Mouse (Mus musculus) kidney, adult 18-20 months (tissue): ENCODE measurements around the gene Znrf1.
A peak's percentile ranks its signal among the peaks of the same experiment; 100 is the strongest.
"Not testable (repeated sequence)": the region's sequence is repeated elsewhere in the genome, so short reads cannot be mapped to it uniquely, and the experiment has no call there.

Experiments used
- DNase-seq: peaks from one replicate; pipeline ENCODE4 v3.0.0; 2021

The Znrf1 gene

DNA sequence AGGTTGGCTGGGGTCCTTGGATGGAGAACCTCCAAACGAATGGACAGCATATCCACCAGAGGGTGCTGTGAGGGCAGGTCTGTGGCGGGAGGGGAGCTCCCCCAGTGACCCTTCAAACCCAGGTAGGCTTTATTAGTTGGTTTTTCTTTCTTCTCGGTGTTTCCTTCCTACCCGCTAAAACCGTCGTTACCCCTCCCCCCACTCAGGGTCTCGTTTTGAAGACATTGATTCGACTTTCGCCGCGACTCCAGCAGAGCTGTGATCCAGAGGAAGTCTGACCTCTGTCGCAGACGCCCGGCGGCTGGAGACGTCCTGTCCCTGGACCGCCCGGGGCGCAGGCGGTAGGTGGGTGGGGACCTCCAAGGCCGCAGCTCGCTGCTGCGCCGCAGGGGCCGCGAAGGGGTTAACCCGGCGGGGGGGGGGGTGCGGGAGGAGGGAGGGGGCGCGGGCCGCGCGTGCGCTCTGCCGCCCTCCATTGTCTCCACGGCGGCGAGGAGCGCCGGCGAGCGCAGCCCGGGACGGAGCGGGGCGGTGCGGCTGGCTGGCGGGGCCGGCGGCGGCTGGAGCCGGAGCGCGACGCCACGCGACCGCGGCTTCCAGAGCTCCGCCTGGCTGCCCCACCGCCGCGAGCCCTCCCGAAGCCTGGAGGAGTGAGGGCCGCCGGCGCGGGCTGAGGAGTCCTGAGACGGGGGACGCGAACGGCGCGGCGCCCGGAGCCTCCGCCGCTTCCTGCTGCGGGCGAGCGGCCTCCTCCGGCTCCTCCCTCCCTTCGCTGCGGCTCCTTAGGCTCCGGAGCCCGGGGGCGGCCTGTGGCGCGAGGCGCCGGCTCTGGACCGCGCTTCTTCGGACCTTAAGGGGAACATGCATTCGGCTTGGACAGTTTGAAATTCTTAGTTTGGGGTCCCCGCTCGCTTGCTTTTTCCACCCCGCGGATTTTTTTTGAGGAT, at the start of gene Znrf1:
Gene Znrf1 (plus strand): TSS at position 67 of the 947 bp plus-strand sequence.
- DNase-seq, result peak; percentile 80

DNA sequence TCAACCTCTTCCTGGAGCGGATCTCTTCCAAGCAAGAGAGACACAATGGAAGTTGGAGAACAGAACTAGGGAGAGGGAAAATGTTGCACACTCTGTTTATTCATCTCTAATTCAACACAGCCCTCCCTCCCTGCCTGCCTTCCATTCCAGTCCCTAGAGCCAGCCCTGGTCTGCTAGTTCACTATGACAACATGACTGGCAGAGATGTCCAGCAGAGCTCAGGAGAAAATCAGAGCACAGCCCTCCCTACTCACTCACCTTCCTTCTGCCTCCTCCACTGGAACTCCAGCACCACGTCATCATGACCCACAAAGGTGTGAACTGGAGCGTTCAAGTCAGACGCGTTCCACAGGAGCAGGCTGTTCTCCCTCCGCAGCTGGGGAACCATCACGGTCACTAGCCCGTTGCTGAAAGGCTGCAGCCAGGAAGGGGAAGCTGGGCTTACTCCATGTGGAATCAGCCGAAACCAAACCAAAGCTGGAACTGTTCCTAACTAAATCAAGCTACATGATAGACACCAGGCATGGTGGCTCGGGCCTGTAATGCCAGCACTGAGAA, 45.8 kb upstream of the Znrf1 start:
- DNase-seq, result no peak

GRCm38 (mm10) chr8:111491191-111491590, 44.7 kb upstream of the Znrf1 start:
- no peak for DNase-seq

DNA sequence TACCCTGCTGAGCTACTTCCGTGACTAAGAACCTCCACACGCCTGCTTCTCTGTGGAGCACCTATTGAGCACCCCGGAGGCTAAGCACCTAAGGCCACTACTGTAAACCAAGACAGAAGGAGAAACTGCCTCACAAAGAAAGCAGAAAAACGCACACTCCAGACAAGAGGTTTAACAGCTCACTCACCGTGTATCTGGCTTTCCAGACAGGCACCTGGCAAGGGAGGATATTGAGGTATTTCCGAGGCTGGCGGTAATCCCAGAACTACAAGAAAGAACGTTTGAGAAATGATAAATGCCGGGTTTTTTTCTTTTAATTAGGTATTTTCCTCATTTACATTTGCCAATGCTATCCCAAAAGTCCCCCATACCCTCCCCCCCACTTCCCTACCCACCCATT, 43.4 kb upstream of the Znrf1 start:
- no peak for DNase-seq

DNA sequence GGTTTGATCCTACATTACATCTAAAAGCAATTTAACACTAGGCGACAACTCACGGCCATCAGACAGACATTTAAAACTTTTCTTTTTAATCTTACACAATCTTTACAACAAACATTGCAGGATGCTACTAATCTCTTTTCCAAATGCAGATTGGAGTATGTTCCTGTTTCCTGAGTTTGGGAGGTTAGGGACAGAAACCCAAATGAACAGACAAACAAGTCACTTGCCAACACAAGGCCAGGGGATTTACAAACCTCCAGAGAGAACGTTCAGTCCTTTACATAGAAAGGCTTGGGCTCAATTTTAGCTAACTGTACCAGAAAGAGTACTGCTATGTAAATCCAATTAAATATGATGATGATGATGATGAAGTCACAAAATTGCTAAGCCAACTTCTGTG, 42.7 kb upstream of the Znrf1 start:
- no peak for DNase-seq

DNA sequence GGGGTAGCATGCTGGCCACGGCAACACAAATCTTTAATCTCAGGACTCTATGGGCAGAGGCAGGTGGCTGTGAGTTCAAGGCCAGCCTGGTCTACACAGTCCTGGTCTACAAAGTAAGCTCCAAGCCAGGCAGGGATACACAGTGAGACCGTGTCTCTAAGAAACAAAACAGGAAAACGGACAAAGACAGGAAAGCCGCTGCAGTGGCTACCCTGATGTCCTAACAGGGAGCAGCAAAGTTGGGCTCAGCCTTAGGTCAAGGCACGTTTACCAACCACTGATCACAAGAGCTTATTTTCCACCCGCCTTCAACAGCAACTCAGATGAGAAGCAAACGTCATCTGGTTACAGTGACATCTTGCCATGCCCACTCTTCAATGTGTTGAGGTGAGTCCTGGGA, 39.6 kb upstream of the Znrf1 start:
- no peak for DNase-seq

- DNase-seq, result not testable (repeated sequence)
Observed at GRCm38 (mm10) chr8:111498249-111498648, 37.6 kb upstream of the Znrf1 start.

GRCm38 (mm10) chr8:111501724-111502464, 34.0 kb upstream of the Znrf1 start:
- no peak for DNase-seq

DNA sequence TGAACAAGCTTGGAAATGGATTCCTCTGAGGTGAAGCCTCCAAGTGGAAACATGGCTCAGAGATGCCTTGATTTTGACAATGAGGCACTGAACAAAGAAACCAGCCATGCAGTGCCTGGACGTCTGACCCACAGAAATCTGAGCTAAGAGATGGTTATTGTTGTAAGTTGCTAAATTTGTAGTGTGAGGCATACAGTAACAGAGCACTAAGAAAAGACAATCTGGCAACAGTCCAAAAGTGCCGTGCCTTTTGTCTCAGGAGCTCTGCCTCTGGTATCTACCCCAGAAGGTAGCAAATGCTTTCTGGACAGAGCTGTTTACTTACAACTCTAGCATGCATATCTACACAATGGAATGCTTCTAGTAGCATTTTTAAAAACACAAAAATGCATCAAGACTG, 27.3 kb upstream of the Znrf1 start:
- DNase-seq, result no peak

DNA sequence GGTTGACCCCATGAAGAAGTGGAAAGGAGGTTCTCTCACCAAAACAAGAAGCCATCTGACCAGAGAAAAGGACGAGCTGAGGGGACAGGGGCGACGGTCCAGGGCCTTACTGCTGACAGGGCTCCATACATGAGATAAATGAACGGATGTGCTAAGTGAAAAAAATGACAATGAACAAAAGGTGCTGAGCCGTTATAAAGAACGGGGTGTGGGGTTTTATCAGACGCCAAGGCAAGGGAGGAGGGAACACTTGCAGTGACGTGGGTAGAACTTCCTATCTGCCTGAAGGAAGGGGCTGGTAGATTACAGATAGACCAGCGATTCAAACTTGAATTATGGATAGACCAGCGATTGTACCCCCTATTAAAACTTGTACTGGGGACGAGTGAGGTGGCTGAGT, 26.6 kb upstream of the Znrf1 start:
- DNase-seq, result no peak

DNA sequence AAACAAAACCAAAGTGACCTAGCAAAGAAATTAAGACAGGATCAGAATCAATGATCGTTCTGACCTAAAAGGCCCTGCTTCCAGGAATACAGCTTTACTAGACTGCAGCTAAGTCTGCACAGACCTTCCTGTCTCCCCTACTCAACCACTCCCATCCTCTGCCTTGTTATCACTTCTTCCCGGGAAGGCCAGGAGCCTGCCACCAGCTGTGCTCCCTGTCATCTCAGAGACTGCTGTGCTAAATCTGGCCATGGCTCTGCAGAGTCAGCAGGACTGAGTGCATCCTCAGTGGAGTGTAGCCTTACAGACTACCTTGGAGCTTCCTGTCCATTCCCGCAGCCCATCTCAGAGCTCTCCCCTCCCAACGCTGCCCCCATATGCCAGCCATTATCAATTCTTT, 25.5 kb upstream of the Znrf1 start:
- DNase-seq, result no peak

GRCm38 (mm10) chr8:111512941-111513340, 23.0 kb upstream of the Znrf1 start:
- no peak for DNase-seq

DNA sequence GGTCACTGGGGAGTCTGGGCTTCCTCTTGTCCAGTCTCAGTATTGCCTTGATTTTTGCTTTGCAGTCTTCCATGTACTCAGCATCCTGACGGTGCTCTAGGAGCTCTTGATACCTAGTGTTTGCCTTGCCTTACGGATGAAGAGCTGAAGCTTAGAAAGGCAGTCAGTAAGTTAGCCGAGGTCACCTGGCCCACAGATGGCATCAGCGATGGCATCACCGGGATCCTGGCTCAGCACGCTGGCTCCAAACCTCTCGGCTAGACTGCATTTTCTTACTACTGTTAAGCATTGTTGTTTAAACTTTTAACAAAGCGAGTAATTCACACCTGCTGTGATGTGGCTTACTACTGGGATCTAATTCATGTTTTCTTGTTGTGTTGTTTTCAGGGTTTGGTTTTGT, 22.5 kb upstream of the Znrf1 start:
- no peak for DNase-seq

GRCm38 (mm10) chr8:111516451-111517035, 19.4 kb upstream of the Znrf1 start:
- DNase-seq, result no peak

GRCm38 (mm10) chr8:111517466-111517865, 18.4 kb upstream of the Znrf1 start:
- DNase-seq, result no peak

DNA sequence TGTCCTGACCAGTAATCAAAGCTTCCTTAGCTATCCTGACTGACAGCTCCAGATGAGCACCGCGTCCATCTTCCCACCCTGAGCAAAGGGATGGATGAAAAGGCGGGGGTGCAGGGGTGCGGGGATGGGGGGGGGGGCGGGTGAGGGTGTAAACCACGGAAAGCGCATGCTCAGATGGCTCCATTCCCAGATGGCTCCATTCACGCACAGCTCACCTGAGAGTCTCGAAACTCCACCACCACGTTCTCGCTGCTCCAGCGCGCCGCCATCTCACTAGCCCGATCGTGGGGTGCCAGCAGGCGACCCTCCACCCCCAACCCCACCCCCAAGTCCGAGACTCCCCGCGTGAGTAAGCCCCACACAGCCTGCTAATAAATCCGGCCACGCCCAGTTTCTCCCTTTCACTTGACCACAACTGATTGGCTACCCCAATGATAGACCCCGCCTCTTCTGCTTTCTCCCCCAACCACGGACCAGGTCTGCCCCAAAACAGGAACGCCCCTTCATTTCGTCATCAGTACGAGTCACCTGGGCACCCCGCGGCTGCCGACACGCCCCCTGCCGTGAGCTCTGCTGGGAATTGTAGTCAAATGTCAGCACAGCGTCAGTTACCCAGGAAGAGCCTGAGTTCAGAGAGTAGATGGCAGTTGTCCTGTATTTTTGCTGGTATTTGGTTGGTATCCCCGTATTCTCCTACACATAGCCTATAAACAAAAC, 14.0 kb upstream of the Znrf1 start, which contains the start of gene Wdr59:
Gene Wdr59 (minus strand): TSS at position 380 of the 717 bp plus-strand sequence.
- peak; percentile 95 for DNase-seq

DNA sequence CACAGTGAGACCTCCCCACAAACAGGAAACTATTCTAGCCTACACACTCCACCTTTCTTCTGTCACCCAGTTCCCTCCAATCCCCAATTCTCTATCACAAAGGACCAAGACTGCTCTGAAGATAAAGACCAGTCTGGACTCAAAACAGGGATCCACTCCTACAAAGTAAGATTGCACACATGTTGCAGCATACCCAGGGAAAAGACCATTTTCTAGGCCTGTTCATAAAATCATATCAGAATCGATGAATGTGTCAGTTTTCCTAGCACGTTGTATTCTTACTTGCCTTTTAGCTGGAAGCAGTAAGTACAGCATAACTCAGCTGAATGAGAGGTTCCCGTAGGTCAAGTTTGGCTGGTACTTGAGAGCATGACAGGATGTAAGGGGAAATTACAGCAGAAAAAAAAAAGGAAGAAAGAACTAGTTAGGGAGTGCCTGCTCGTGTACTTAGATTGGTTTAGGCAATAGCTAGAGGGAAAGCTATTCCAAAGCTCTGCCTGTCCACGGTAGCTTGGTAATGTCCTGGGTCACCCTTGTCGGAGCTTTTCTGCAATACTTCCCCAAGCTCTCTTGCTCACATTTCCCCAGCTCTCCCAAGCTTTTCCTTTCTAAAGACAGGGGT, 9.4 kb upstream of the Znrf1 start:
- DNase-seq, result no peak

- no peak for DNase-seq
Observed at GRCm38 (mm10) chr8:111527149-111527548, 8.7 kb upstream of the Znrf1 start.

- no peak for DNase-seq
Observed at GRCm38 (mm10) chr8:111528071-111528470, 7.8 kb upstream of the Znrf1 start.

DNA sequence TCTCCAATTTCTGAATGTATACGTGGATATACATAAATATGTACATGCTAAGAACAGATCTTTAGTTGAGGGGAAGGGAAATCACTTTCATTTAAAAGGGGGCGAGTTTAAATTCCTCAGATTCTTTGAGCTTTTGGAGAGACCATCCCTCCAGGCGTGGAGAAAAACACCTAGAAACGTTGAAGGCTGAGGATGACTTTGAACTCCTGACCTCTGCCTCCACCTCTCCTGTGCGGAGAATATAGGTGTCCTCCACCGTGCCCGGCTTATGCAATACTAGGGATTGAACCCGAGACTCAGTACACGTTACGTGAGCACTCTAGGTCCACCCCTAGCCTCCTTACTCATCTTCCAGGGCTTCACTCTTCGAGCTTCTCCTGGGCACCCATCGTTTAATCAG, 4.7 kb upstream of the Znrf1 start:
- DNase-seq, result no peak

DNA sequence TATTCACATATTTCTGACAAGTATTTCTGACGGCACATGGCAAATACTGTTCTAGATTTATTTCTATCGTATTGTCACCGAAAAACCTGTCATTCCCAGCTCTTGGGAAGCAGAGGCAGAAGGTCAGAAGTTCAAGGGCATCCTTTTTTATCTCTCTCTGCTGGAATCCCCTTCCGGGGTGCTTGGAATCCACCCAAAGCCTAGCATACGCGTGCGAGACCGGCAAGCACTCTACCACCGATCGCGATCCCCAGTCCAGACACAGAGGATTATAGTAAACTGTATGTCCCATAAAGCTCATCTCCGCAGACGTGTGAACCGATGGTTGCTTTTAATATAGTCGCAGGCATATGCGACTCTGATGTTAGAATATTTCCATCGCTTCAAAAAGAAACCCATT, 4.3 kb upstream of the Znrf1 start:
- no peak for DNase-seq

DNA sequence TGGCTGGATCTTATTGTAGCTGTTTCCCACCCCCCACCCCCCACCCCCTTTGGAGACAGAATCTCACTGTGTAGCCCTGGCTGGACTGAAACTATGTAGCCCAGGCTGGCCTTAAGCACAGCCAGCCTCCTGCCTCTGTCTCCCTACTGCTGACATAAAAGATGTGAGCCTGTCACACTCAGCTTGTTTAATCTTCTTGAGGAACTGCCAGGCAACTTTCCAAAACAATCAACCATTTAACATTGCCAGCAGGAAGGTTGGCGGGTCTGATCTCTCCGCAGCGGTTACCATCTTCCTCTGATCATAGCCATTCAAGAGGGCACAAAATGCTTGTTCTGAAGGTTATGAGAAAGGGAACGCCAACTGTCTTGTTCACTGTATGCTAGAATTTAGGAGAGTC, 2.4 kb upstream of the Znrf1 start:
- no peak for DNase-seq
